Mouse (Mus musculus): ENCODE measurements around the gene Rab43. TPM values are rescaled to one million over a fixed set of nuclear protein-coding genes. Genes with fewer than 3 reads are reported as not detected.

Rab43 gene
- polyA plus RNA-seq, 1 experiment from 2014 or later: 5.0 TPM

DNA sequence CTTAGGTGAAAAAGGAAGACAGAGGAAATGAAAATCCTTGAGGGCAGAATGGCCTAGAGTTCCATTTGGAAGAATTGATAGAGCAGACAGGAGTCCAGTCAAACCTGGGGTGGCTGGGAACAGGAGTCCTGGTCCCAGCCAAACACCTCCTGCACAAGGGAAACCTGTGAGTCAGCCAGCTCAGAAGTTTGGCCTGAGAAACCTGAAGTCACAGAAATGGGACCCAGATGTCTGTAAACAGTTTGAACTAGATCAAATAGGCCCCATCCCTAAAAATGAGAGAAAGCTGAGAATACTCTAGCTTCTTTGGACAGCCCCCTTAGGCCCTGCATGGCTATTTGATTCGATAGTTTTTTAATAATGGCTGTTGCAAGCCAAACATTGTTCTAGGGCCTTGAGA lies 692 bp upstream of the Rab43 start:
- H3K27ac ChIP-seq (ENCODE audit: low read depth, low read length): no peak overlapping the region
- DNase-seq (ENCODE audit: low spot score): no peak
- H3K4me2 ChIP-seq (replicated peaks; ENCODE audit: low read depth, low read length): no peak overlapping the region
- H3K9me3 ChIP-seq (ENCODE audit: control insufficient read depth, low read length): no peaks in the 10 kb centered on the region
- H3K4me1 ChIP-seq (replicated peaks; ENCODE audit: control insufficient read depth, insufficient read depth, low read length): no peaks in the 10 kb centered on the region; the same call in 1 of the 2 replicates
- ATAC-seq (ENCODE audit: low FRiP score): no peak
- WGBS: 89% methylated on average over 1 of the region's 1 CpGs
- no peaks in the 10 kb centered on the region; the same call in 1 of the 2 replicates for H3K36me3 ChIP-seq (ENCODE audit: control insufficient read depth, insufficient read depth, low read length)
- no peak overlapping the region for H3K4me3 ChIP-seq (ENCODE audit: low read depth, low read length)
- 0 out of 2 replicates have a peak, but pooled peaks cover 2% of the 10 kb centered on the region for H3K27me3 ChIP-seq (ENCODE audit: control insufficient read depth, insufficient read depth, low read length)
- no peak overlapping the region for H3K9ac ChIP-seq (ENCODE audit: low read depth, low read length)

DNA sequence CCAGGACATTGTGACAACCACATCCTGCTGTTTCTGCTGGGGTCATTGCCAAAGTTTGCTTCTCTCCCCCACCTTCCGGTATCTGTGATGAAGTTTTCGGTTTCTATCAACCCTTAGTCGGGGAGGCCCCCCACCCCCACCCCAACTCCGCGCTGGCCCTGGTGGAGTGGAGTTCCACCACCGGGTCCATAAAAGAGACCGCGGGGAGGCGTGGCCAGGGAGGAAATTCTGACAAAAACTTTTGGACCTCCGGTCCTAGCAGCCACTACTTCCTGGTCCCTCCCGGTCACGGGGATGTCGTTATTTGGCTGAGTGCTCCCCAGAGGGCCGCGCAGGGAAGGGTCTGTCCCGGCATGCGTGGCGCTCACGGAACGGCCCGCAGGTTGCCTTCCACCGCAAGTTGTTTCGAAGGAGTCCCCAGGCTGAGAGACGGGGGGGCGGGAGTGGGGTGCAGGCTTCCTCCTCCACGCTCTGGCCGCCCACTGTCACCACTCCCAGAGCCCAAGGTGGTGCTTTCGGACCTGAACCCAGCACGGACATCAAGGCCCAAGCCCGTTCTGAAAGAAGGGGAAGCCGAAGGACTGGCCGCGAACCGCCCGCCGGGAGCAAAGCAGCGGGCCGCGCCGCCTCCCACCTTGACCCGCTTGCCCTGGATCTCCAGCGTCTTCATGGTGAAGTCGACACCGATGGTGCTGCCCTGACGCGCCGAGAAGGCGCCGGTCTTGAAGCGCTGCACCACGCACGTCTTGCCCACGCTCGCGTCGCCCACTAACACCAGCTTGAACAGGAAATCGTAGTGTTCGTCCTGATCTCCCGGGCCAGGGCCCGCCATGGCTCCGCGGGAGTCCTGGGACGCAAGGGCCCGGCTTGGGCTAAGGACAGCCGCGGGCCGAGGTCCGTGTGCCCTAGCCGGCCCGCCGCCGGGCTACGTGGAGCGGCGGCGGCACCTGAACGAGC lies 973 bp downstream of the Rab43 start:
- Histone ChIP-seq H3K36me3 (ENCODE audit: control insufficient read depth, insufficient read depth, low read length) (no peaks in the 10 kb centered on the region), H3K4me1 (replicated peaks; ENCODE audit: control insufficient read depth, insufficient read depth, low read length) (no peaks in the 10 kb centered on the region; the same call in 1 of the 2 replicates), H3K27ac (ENCODE audit: low read depth, low read length) (no peak overlapping the region), H3K4me3 (ENCODE audit: low read depth, low read length) (peak overlapping the region; percentile 71), H3K9me3 (ENCODE audit: control insufficient read depth, low read length) (no peaks in the 10 kb centered on the region), H3K9ac (ENCODE audit: low read depth, low read length) (peak overlapping the region; percentile 76), H3K4me2 (replicated peaks; ENCODE audit: low read depth, low read length) (peak overlapping the region; percentile 90), H3K27me3 (ENCODE audit: control insufficient read depth, insufficient read depth, low read length) (0 out of 2 replicates have a peak, but pooled peaks cover 2% of the 10 kb centered on the region)
- DNase-seq (ENCODE audit: low spot score) (no peak), ATAC-seq (ENCODE audit: low FRiP score) (peak; percentile 18)
- WGBS: under 1% methylated on average over 77 of the region's 77 CpGs

- H3K9ac ChIP-seq (ENCODE audit: low read depth, low read length): no peak overlapping the region
- 44% methylated on average over 6 of the region's 6 CpGs for WGBS
These were observed 1.7 kb downstream of the Rab43 start for GRCm38 (mm10) chr6:87810311-87810710.

DNA sequence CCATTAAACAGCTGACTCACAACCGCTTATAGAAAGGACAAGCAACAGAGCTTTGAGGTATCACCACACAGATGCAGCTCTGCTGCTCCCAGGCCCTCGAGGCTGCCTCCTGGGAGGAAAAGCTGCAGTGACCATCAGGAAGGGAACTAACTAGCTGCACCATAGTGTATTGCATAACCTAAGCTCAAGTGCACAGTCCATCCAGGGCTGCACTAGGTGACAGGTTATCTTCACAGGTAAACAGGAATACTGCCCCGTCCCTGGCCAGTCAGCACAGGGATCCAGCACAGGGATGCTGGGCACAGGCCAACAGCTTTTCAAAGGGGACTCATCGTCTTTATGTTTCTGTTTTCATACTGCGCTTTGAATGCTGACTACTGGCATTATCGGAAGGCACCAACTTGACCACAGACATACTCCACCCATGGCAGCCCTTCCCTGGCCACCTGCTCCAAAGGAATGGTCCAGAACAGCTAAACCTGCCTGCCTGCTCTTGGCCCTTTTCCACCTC lies 2.3 kb downstream of the Rab43 start:
- Histone ChIP-seq H3K27ac (ENCODE audit: low read depth, low read length) (no peak overlapping the region), H3K4me3 (ENCODE audit: low read depth, low read length) (no peak overlapping the region), H3K9ac (ENCODE audit: low read depth, low read length) (no peak overlapping the region), H3K9me3 (ENCODE audit: control insufficient read depth, low read length) (no peaks in the 10 kb centered on the region), H3K4me2 (replicated peaks; ENCODE audit: low read depth, low read length) (no peak overlapping the region), H3K27me3 (ENCODE audit: control insufficient read depth, insufficient read depth, low read length) (0 out of 2 replicates have a peak, but pooled peaks cover 2% of the 10 kb centered on the region), H3K36me3 (ENCODE audit: control insufficient read depth, insufficient read depth, low read length) (no peaks in the 10 kb centered on the region), H3K4me1 (replicated peaks; ENCODE audit: control insufficient read depth, insufficient read depth, low read length) (no peaks in the 10 kb centered on the region; the same call in 1 of the 2 replicates)
- no peak for DNase-seq (ENCODE audit: low spot score)
- WGBS: 89% methylated on average over 6 of the region's 6 CpGs
- ATAC-seq (ENCODE audit: low FRiP score): no peak

More at GRCm38 (mm10) chr6:87810311-87810710, 1.7 kb downstream of the Rab43 start:
- DNase-seq (ENCODE audit: low spot score) (no peak), ATAC-seq (ENCODE audit: low FRiP score) (no peak)
- H3K4me3 ChIP-seq (ENCODE audit: low read depth, low read length): peak overlapping the region; percentile 71
- H3K9me3 ChIP-seq (ENCODE audit: control insufficient read depth, low read length): no peaks in the 10 kb centered on the region
- H3K27me3 ChIP-seq (ENCODE audit: control insufficient read depth, insufficient read depth, low read length): 0 out of 2 replicates have a peak, but pooled peaks cover 2% of the 10 kb centered on the region
- no peak overlapping the region for H3K27ac ChIP-seq (ENCODE audit: low read depth, low read length)
- H3K36me3 ChIP-seq (ENCODE audit: control insufficient read depth, insufficient read depth, low read length): no peaks in the 10 kb centered on the region
- no peaks in the 10 kb centered on the region; the same call in 1 of the 2 replicates for H3K4me1 ChIP-seq (replicated peaks; ENCODE audit: control insufficient read depth, insufficient read depth, low read length)
- H3K4me2 ChIP-seq (replicated peaks; ENCODE audit: low read depth, low read length): peak overlapping the region; percentile 90

GRCm38 (mm10) chr6:87809144-87809543 lies 2.8 kb downstream of the Rab43 start:
- Histone ChIP-seq H3K4me1 (replicated peaks; ENCODE audit: control insufficient read depth, insufficient read depth, low read length) (no peaks in the 10 kb centered on the region; the same call in 1 of the 2 replicates), H3K36me3 (ENCODE audit: control insufficient read depth, insufficient read depth, low read length) (no peaks in the 10 kb centered on the region), H3K4me3 (ENCODE audit: low read depth, low read length) (no peak overlapping the region), H3K9me3 (ENCODE audit: control insufficient read depth, low read length) (no peaks in the 10 kb centered on the region), H3K27me3 (ENCODE audit: control insufficient read depth, insufficient read depth, low read length) (0 out of 2 replicates have a peak, but pooled peaks cover 2% of the 10 kb centered on the region), H3K4me2 (replicated peaks; ENCODE audit: low read depth, low read length) (no peak overlapping the region), H3K9ac (ENCODE audit: low read depth, low read length) (no peak overlapping the region), H3K27ac (ENCODE audit: low read depth, low read length) (no peak overlapping the region)
- WGBS: 93% methylated on average over 2 of the region's 2 CpGs
- ATAC-seq (ENCODE audit: low FRiP score) (no peak), DNase-seq (ENCODE audit: low spot score) (no peak)

DNA sequence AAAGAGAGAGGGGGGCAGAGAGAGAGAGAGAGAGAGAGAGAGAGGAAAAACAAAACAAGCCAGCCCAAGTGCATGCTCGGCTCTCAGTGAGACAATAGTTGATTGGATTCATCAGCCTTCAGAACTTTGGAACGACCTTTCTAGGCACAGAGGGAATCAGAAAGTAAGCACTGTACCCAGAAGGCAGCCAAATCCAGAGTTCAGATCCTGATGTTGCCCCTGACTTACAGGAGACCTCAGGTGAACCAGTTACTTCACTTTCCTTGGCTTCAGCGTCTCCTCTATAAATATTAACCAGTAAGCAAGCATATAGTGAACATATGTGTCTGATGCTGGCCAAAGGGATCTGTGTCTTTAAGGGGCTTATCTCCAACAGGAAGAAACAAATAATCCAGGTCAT lies 3.4 kb downstream of the Rab43 start:
- WGBS: 83% methylated on average over 3 of the region's 3 CpGs
- DNase-seq (ENCODE audit: low spot score): no peak
- H3K9me3 ChIP-seq (ENCODE audit: control insufficient read depth, low read length): no peaks in the 10 kb centered on the region
- H3K27me3 ChIP-seq (ENCODE audit: control insufficient read depth, insufficient read depth, low read length): 0 out of 2 replicates have a peak, but pooled peaks cover 2% of the 10 kb centered on the region
- H3K4me2 ChIP-seq (replicated peaks; ENCODE audit: low read depth, low read length): no peak overlapping the region
- no peak for ATAC-seq (ENCODE audit: low FRiP score)
- no peaks in the 10 kb centered on the region; the same call in 1 of the 2 replicates for H3K4me1 ChIP-seq (replicated peaks; ENCODE audit: control insufficient read depth, insufficient read depth, low read length)
- no peak overlapping the region for H3K9ac ChIP-seq (ENCODE audit: low read depth, low read length)
- no peaks in the 10 kb centered on the region for H3K36me3 ChIP-seq (ENCODE audit: control insufficient read depth, insufficient read depth, low read length)
- no peak overlapping the region for H3K27ac ChIP-seq (ENCODE audit: low read depth, low read length)
- no peak overlapping the region for H3K4me3 ChIP-seq (ENCODE audit: low read depth, low read length)

DNA sequence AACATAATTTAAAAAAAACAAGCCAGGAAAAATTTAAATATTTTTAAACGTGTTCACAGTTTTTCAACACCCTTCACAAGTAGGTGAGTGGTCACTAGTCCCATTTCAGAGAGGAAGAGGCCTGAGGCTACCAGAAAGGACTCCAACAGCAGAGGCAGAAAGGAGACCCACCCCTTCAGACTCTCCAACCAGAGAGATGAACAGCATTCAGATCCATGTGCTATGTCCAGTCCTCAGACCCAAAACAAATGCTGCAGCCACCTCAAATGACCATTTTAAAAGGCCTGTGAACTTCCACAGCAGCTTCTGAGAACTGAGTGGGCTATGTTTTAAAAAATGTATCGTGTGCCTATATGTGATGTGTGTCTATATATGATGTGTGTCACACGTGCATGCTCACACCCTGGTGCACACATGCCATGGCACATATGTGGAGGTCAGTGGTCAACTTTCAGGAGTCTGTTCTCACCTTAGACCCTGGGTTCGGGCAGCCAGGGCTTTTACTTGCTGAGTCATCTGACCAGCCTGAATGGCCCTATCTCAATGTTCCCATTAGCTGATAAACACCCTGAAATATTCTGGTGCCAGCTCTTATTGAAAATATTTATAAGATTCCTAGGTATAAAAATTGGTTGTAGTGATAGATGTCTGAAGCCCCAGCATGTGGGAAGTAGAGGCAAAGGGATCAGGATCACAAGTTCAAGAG lies 4.1 kb downstream of the Rab43 start:
- WGBS: 89% methylated on average over 4 of the region's 4 CpGs
- DNase-seq (ENCODE audit: low spot score) (no peak), ATAC-seq (ENCODE audit: low FRiP score) (no peak)
- Histone ChIP-seq H3K27me3 (ENCODE audit: control insufficient read depth, insufficient read depth, low read length) (0 out of 2 replicates have a peak, but pooled peaks cover 2% of the 10 kb centered on the region), H3K4me2 (replicated peaks; ENCODE audit: low read depth, low read length) (no peak overlapping the region), H3K9ac (ENCODE audit: low read depth, low read length) (no peak overlapping the region), H3K4me3 (ENCODE audit: low read depth, low read length) (no peak overlapping the region), H3K27ac (ENCODE audit: low read depth, low read length) (no peak overlapping the region), H3K4me1 (replicated peaks; ENCODE audit: control insufficient read depth, insufficient read depth, low read length) (no peaks in the 10 kb centered on the region; the same call in 1 of the 2 replicates), H3K9me3 (ENCODE audit: control insufficient read depth, low read length) (no peaks in the 10 kb centered on the region), H3K36me3 (ENCODE audit: control insufficient read depth, insufficient read depth, low read length) (no peaks in the 10 kb centered on the region)

DNA sequence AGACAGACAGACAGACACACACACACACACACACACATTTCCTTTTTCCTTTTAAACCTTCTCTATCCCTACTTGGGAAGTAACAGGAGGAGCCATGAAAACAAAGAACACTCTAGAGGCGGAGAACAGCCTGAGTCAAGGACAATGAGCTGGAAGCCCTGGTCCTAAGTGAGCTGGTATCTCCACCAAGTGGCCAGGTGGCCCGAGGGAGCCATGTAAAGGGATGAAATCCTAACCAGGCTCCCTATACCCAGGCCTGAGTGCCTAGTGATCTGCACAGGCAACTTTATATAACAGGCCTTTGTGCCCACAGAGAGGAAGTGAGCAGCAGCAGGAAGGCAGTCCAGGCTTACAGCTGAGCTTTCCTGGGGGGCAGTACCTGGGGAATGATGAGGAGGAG lies 5.1 kb downstream of the Rab43 start:
- no peak overlapping the region for H3K4me3 ChIP-seq (ENCODE audit: low read depth, low read length)
- ATAC-seq (ENCODE audit: low FRiP score) (no peak), DNase-seq (ENCODE audit: low spot score) (no peak)
- no peak overlapping the region for H3K4me2 ChIP-seq (replicated peaks; ENCODE audit: low read depth, low read length)
- H3K9ac ChIP-seq (ENCODE audit: low read depth, low read length): no peak overlapping the region
- H3K36me3 ChIP-seq (ENCODE audit: control insufficient read depth, insufficient read depth, low read length): no peaks in the 10 kb centered on the region
- WGBS: 58% methylated on average over 2 of the region's 2 CpGs
- no peaks in the 10 kb centered on the region for H3K4me1 ChIP-seq (replicated peaks; ENCODE audit: control insufficient read depth, insufficient read depth, low read length)
- no peak overlapping the region for H3K27ac ChIP-seq (ENCODE audit: low read depth, low read length)
- 0 out of 2 replicates have a peak, but pooled peaks cover 2% of the 10 kb centered on the region for H3K27me3 ChIP-seq (ENCODE audit: control insufficient read depth, insufficient read depth, low read length)
- H3K9me3 ChIP-seq (ENCODE audit: control insufficient read depth, low read length): no peaks in the 10 kb centered on the region
